In the genomic region with DNA sequence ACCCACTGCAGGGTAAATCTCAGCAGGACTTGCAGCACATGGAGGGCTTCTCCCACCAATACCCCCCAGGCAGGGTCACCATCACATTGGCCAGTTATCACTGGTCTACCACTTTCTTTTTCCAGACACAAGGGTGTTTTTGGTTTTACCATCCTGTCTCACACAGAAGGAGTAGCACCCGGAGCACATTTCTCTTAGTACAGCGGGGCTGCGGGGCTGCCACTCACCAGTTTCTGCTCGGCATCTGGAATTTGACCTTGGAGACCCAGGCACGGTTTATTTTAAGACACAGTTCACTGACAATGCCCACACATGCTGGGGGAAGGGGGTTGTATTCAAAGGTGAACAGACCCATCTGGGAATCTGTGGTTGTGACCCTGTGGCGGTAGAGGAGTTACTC, we compare ENCODE assay signal across 10 mouse cellular contexts. TPM values are rescaled to one million over a fixed set of nuclear protein-coding genes. Genes with fewer than 3 reads are reported as not detected.
A peak's percentile ranks its signal among the peaks of the same experiment; 100 is the strongest.
DNase-seq lines count a peak whose midpoint lies in the region; ATAC-seq and TF ChIP-seq lines count a peak whose summit lies in the region.
"Had no signal": no experiment of that assay in that cellular context is flagged by ENCODE, and none has a peak within 500 bp of the region (broad histone marks: within the 10 kb centered on the region; RNA-seq: fewer than 3 reads in every experiment).

No protein-coding gene starts in this region.

- peaks cover 6% of the 10 kb centered on the region; the same call in 1 of the 2 replicates for H3K9me3 ChIP-seq in hindbrain, embryonic 10.5 days
- no peaks in the 10 kb centered on the region for H3K9me3 ChIP-seq in hindbrain, postnatal 0 days (ENCODE audit: low read length)
- H3K9me3 ChIP-seq in midbrain, embryonic 12.5 days: no peaks in the 10 kb centered on the region
- no peaks in the 10 kb centered on the region; the same call in 1 of the 2 replicates for H3K9me3 ChIP-seq in midbrain, embryonic 16.5 days (replicated peaks; ENCODE audit: control insufficient read depth, low read length, poor library complexity, severe bottlenecking)
- H3K9me3 ChIP-seq in embryonic facial prominence, embryonic 12.5 days: no peaks in the 10 kb centered on the region
- H3K9me3 ChIP-seq: intestine, embryonic 15.5 days had no signal

- H3K4me3 ChIP-seq in hindbrain, embryonic 10.5 days: no peak overlapping the region
- no peak overlapping the region for H3K4me3 ChIP-seq in hindbrain, postnatal 0 days (ENCODE audit: low read length)
- no peak overlapping the region for H3K4me3 ChIP-seq in midbrain, embryonic 12.5 days
- no peak overlapping the region for H3K4me3 ChIP-seq in midbrain, embryonic 16.5 days (ENCODE audit: low read depth, low read length)
- no peak overlapping the region for H3K4me3 ChIP-seq in embryonic facial prominence, embryonic 12.5 days
- H3K4me3 ChIP-seq: intestine, embryonic 15.5 days had no signal

- no peak overlapping the region for H3K4me2 ChIP-seq in hindbrain, postnatal 0 days (ENCODE audit: low read depth, low read length)
- no peak overlapping the region for H3K4me2 ChIP-seq in midbrain, embryonic 12.5 days (replicated peaks)
- H3K4me2 ChIP-seq in midbrain, embryonic 16.5 days (ENCODE audit: low read length): no peak overlapping the region
- H3K4me2 ChIP-seq in embryonic facial prominence, embryonic 12.5 days (replicated peaks): 0 out of 2 replicates have a peak overlapping the region, but pooled peaks have one; percentile 11
- H3K4me2 ChIP-seq: intestine, embryonic 15.5 days had no signal

- H3K9ac ChIP-seq in hindbrain, postnatal 0 days (replicated peaks; ENCODE audit: low read length): no peak overlapping the region
- no peak overlapping the region for H3K9ac ChIP-seq in midbrain, embryonic 12.5 days (replicated peaks)
- no peak overlapping the region for H3K9ac ChIP-seq in midbrain, embryonic 16.5 days (ENCODE audit: low read depth, low read length)
- H3K9ac ChIP-seq in embryonic facial prominence, embryonic 12.5 days: no peak overlapping the region; the same call in 1 of the 2 replicates
- H3K9ac ChIP-seq: intestine, embryonic 15.5 days had no signal

- ATAC-seq in hindbrain, postnatal 0 days: no peak
- ATAC-seq in midbrain, embryonic 12.5 days (ENCODE audit: low FRiP score, low read depth): no peak
- ATAC-seq in midbrain, embryonic 16.5 days: no peak
- ATAC-seq in embryonic facial prominence, embryonic 12.5 days (ENCODE audit: insufficient number of reproducible peaks, insufficient read depth, low FRiP score, low TSS enrichment): no peak
- ATAC-seq: intestine, embryonic 15.5 days had no signal

- no peaks in the 10 kb centered on the region for H3K27me3 ChIP-seq in hindbrain, embryonic 10.5 days (ENCODE audit: insufficient read depth, poor library complexity, severe bottlenecking)
- H3K27me3 ChIP-seq in hindbrain, postnatal 0 days (ENCODE audit: insufficient read depth, low read length): no peaks in the 10 kb centered on the region
- no peaks in the 10 kb centered on the region for H3K27me3 ChIP-seq in midbrain, embryonic 12.5 days
- H3K27me3 ChIP-seq in midbrain, embryonic 16.5 days (ENCODE audit: control insufficient read depth, insufficient read depth, low read depth, low read length): no peaks in the 10 kb centered on the region
- H3K27me3 ChIP-seq in embryonic facial prominence, embryonic 12.5 days: no peaks in the 10 kb centered on the region
- H3K27me3 ChIP-seq: intestine, embryonic 15.5 days had no signal

- H3K27ac ChIP-seq in hindbrain, embryonic 10.5 days: peak overlapping the region; percentile 87
- no peak overlapping the region for H3K27ac ChIP-seq in hindbrain, postnatal 0 days
- peak overlapping the region; percentile 39; the same call in 1 of the 2 replicates for H3K27ac ChIP-seq in midbrain, embryonic 12.5 days (replicated peaks)
- H3K27ac ChIP-seq in midbrain, embryonic 16.5 days (ENCODE audit: low read length): no peak overlapping the region
- H3K27ac ChIP-seq in embryonic facial prominence, embryonic 12.5 days: peak overlapping the region; percentile 85
- H3K27ac ChIP-seq: intestine, embryonic 15.5 days had no signal

- H3K36me3 ChIP-seq in hindbrain, embryonic 10.5 days: no peaks in the 10 kb centered on the region
- no peaks in the 10 kb centered on the region for H3K36me3 ChIP-seq in hindbrain, postnatal 0 days (ENCODE audit: insufficient read depth, low read length)
- no peaks in the 10 kb centered on the region for H3K36me3 ChIP-seq in midbrain, embryonic 12.5 days
- H3K36me3 ChIP-seq in midbrain, embryonic 16.5 days (ENCODE audit: control insufficient read depth, insufficient read depth, low read length): no peaks in the 10 kb centered on the region
- no peaks in the 10 kb centered on the region for H3K36me3 ChIP-seq in embryonic facial prominence, embryonic 12.5 days
- H3K36me3 ChIP-seq: intestine, embryonic 15.5 days had no signal

- peaks cover 36% of the 10 kb centered on the region for H3K4me1 ChIP-seq in hindbrain, embryonic 10.5 days (replicated peaks)
- no peaks in the 10 kb centered on the region for H3K4me1 ChIP-seq in hindbrain, postnatal 0 days (ENCODE audit: insufficient read depth, low read length)
- H3K4me1 ChIP-seq in midbrain, embryonic 12.5 days: peaks cover 24% of the 10 kb centered on the region
- H3K4me1 ChIP-seq in midbrain, embryonic 16.5 days (ENCODE audit: control insufficient read depth, insufficient read depth, low read length): no peaks in the 10 kb centered on the region; the same call in 1 of the 2 replicates
- H3K4me1 ChIP-seq in embryonic facial prominence, embryonic 12.5 days: peaks cover 19% of the 10 kb centered on the region

- peak; percentile 78 for DNase-seq in hindbrain, embryonic 10.5 days (ENCODE audit: low spot score)
- DNase-seq in hindbrain, postnatal 0 days (ENCODE audit: low spot score): no peak
- peak; percentile 41 for DNase-seq in retina, embryonic 14.5 days (ENCODE audit: low spot score)
- DNase-seq in left cerebral cortex, adult 9 months (ENCODE audit: low spot score in 2 of 2): no peak
- no peak for DNase-seq in gastrocnemius, postnatal 4 days (ENCODE audit: low spot score in 2 of 2)
- DNase-seq: cerebellum, postnatal 36 days had no signal

- WGBS in hindbrain, embryonic 10.5 days: 5% methylated on average over 6 of the region's 6 CpGs
- WGBS in hindbrain, postnatal 0 days: 28% methylated on average over 6 of the region's 6 CpGs
- WGBS in midbrain, embryonic 12.5 days: 17% methylated on average over 6 of the region's 6 CpGs
- 29% methylated on average over 6 of the region's 6 CpGs for WGBS in midbrain, embryonic 16.5 days
- 10% methylated on average over 6 of the region's 6 CpGs for WGBS in embryonic facial prominence, embryonic 12.5 days

- TF ChIP-seq CTCF in hindbrain, postnatal 0 days (IDR thresholded peaks at IDR 0.05; ENCODE audit: low read depth): no peak

RNA-seq across cellular contexts. Expression of a gene that starts 28.8 kb away (rescaled TPM):
- polyA plus RNA-seq in hindbrain, embryonic 10.5 days (2016; fragmentation: Nextera tagmentation; extraction: Ambion mirVana): 48.0 and 50.6 TPM in 2 replicates
- 8.6 and 8.9 TPM in 2 replicates for total RNA-seq in hindbrain, postnatal 0 days (2014; rRNA removed)
- polyA plus RNA-seq in hindbrain, postnatal 0 days (2015; fragmentation: Nextera tagmentation; extraction: Ambion mirVana): 8.5 and 9.4 TPM in 2 replicates
- polyA plus RNA-seq in midbrain, embryonic 12.5 days (2016; fragmentation: Nextera tagmentation; extraction: Ambion mirVana): 29.8 and 40.4 TPM in 2 replicates
- polyA plus RNA-seq in midbrain, embryonic 16.5 days (2015; fragmentation: Nextera tagmentation; extraction: Ambion mirVana): 11.9 and 14.6 TPM in 2 replicates
- 140 and 144 TPM in 2 replicates for polyA plus RNA-seq in embryonic facial prominence, embryonic 12.5 days (2016; fragmentation: Nextera tagmentation; extraction: Ambion mirVana)
- 10 to 100 TPM; 23.7 to 24.8 TPM for total RNA-seq in gastrocnemius, postnatal 4 days (2021)

Comparison
In these comparisons a context has a peak if more than half of its experiments do, and no peak if none do; other contexts are left out.
1. DNase-seq: peak in hindbrain, embryonic 10.5 days (single experiment) and retina, embryonic 14.5 days (single experiment); none in hindbrain, postnatal 0 days (single experiment), left cerebral cortex, adult 9 months (0 of 2) and gastrocnemius, postnatal 4 days (0 of 2).
2. H3K27ac ChIP-seq: peak in hindbrain, embryonic 10.5 days (single experiment), midbrain, embryonic 12.5 days (single experiment) and embryonic facial prominence, embryonic 12.5 days (single experiment); none in hindbrain, postnatal 0 days (single experiment) and midbrain, embryonic 16.5 days (single experiment).